Mouse (Mus musculus): ENCODE data around the gene Vwa8.

DNA sequence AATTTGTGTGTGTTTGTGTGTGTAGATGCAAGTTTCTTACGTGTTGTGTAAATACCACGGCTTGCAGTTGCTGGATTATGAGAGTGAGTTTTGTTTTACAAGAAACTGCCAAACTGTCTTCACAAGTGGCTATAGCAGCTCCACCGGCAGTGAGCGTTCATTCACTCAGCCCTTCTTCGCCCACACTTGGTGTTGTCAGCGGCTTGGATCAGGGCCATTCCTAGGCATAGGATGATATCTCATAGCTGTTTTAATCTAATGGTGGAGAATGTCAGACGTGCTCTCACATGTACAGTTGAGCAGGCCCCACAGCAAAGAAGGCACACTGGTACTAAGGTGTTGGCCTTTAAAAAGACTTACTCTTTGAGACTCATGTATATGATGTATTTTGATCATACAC lies 328.9 kb downstream of the Vwa8 start:
- TF ChIP-seq CTCF (IDR thresholded peaks at IDR 0.05; ENCODE audit: extremely low read depth, insufficient read length, insufficient replicate concordance, low read depth, low read length), result no peak
- no peak for TF ChIP-seq POLR2A (IDR thresholded peaks at IDR 0.05; ENCODE audit: low read depth, low read length)

All from small intestine, adult 2 months (tissue).